Mouse (Mus musculus): ENCODE data around the gene Pink1.

DNA sequence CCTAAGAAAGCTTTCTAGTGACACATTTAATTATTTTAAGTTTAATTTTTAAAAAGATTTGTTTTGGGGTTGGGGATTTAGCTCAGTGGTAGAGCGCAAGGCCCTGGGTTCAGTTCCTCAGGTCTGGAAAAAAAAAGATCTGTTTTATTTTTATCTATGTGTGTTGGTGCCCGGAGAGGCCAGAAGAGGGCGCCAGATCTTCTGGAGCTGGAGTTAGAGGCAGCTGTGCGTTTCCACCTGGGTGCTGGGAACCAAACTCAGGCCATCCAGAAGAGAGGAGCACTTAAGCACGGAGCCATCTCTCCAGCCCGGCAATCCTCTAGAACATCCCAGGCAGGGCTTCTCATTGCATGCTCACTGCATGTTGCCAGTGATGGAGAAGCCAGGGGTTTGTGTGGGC lies 9.7 kb downstream of the Pink1 start:
- TF ChIP-seq CTCF (IDR thresholded peaks at IDR 0.05; ENCODE audit: low read depth, low read length) = no peak
- TF ChIP-seq GATA1 (IDR thresholded peaks at IDR 0.05; ENCODE audit: borderline replicate concordance, low read length) = no peak

Measured in G1E (cell line).